Mouse (Mus musculus) left cerebral cortex, postnatal 36 days (tissue): Measurements from ENCODE around the gene Spata13. TPM values are rescaled to one million over a fixed set of nuclear protein-coding genes. Genes with fewer than 3 reads are reported as not detected.

ENCODE experiments used
- DNase-seq, 2 experiments: peaks; one replicate each; pipeline ENCODE4 v3.0.0; 2021 to 2022; ENCODE audit warnings: low spot score in 2 of 2, mixed read lengths in 1 of 2
- intact Hi-C: fragments of 180-260 bp; cut with DNase I; formaldehyde crosslinking; loops from one replicate; pipeline ENCODE4 v1.15.1; 2025
- total RNA-seq, 2 experiments: library from RNA; stranded (reverse); gene quantifications; 2 replicates each; pipeline ENCODE4 v1.2.3; 2021

Gene Spata13
- total RNA-seq, 2 experiments from 2014 or later: 10.4 to 20.6 TPM

- intact Hi-C loops: no loop called here
- no peak for DNase-seq
Measured at GRCm38 (mm10) chr14:60737202-60737611, 103.4 kb downstream of the Spata13 start.

GRCm38 (mm10) chr14:60738434-60738938, 104.7 kb downstream of the Spata13 start:
- intact Hi-C loops: no loop called here
- DNase-seq: no peak

DNA sequence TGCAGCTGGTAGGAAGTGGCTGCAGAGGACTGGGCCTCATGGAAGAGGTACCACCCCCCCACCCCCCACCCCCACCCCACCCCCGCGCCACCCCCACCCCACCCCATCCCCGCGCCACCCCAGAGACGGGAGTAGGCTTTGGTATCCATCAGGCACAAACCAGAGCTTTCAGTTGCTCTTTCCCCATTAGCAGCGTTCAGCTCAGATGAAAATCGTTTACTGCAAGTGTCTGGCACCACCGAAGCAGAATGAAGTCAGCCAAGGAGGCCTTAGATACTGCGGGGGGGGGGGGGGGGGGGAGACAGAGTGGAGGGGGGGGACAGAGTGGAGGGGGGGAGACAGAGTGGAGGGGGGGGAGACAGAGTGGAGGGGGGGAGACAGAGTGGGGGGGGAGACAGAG, 105.4 kb downstream of the Spata13 start:
- no peak for DNase-seq
- intact Hi-C loops: no loop called here

DNA sequence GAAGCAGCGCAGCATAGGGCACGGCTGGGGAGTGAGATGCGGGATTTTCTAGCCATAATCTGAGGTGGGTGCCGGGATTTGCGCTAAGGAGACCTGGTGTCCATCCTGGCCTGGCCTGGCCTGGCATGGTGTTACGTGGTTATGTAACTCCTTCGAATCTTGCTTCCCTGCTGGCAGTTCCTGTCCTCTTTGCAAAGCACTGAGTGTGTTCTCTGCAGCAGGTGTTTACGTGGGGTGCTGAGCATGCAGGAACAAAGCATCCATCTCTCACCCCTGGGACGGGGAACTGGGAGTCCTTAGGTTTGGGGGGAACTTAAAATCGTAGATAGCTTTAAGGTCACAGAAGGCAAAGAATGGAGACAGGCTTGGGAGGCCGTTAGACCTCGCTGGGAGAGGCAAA, 105.8 kb downstream of the Spata13 start:
- no peak for DNase-seq
- intact Hi-C loops: no loop called here

DNA sequence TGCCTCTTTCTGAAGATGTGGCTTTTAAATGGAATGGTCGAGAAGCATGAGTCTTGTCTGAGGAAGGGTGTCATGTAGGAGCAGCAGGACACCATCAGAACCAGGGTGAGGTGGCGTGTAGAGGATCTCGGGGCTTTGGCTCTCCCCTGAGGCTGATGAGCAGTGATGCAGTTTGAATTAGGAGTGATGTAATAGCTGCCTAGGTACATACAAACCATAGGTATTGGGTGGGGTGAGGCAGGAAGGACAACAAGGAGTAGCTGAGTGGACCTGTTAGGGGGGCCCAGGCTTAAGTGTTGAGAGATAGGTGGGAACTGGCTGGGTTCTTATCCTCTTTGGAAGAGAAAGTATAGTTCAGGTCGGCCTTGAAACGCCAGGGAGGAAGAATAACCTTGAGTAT, 106.7 kb downstream of the Spata13 start:
- intact Hi-C loops: no loop called here

DNA sequence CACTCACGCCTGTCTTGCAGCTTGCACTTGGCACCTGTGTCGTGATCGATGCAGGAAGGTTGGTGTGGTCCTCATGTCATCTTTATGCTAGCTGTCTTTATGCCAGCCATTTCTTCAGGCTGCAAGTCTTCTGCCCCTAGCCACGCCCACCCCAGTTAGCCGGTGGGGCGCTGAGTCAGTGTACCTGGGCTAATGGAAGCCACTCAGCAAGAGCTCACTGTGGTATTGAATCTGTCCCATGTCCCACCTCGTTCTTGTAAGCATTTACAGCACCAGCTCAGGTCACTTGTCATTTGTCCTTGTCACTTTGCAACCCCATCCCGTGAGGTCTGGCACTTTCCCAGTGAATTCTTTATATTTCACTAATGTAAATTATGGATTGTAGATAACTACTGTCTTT, 107.2 kb downstream of the Spata13 start:
- intact Hi-C loops: no loop called here
- no peak for DNase-seq

More for the DNA sequence above, 106.7 kb downstream of the Spata13 start:
- no peak for DNase-seq

GRCm38 (mm10) chr14:60741490-60741981, 107.7 kb downstream of the Spata13 start:
- intact Hi-C loops: no loop called here
- DNase-seq: no peak

- DNase-seq: no peak
- intact Hi-C loops: no loop called here
Measured at GRCm38 (mm10) chr14:60743681-60744080, 109.9 kb downstream of the Spata13 start.

DNA sequence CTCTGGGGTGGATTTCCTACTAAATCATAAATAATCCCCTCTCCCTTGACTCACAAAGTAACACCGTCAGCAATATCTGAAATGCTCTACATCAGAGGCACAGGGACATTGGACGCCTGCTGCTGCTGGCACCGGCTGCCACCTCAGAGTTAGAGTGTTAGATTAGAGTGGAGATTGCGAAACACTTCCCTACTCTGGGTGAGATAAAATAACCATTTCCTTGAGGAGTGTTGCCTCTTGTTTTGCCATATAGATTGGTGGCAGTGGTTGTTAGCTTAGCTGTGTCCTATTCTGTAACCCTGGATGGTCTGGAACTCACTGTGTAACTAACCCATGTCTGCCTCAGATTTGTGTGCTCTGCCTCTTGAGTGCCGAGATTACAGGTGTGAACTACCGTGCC, 111.4 kb downstream of the Spata13 start:
- intact Hi-C loops: no loop called here
- DNase-seq: no peak

GRCm38 (mm10) chr14:60746141-60746540, 112.3 kb downstream of the Spata13 start:
- intact Hi-C loops: no loop called here
- no peak for DNase-seq

GRCm38 (mm10) chr14:60747154-60747870, 113.5 kb downstream of the Spata13 start:
- intact Hi-C loops: no loop called here

GRCm38 (mm10) chr14:60749880-60750279, 116.1 kb downstream of the Spata13 start:
- no peak for DNase-seq
- intact Hi-C loops: no loop called here

More at GRCm38 (mm10) chr14:60747154-60747870, 113.5 kb downstream of the Spata13 start:
- no peak for DNase-seq

DNA sequence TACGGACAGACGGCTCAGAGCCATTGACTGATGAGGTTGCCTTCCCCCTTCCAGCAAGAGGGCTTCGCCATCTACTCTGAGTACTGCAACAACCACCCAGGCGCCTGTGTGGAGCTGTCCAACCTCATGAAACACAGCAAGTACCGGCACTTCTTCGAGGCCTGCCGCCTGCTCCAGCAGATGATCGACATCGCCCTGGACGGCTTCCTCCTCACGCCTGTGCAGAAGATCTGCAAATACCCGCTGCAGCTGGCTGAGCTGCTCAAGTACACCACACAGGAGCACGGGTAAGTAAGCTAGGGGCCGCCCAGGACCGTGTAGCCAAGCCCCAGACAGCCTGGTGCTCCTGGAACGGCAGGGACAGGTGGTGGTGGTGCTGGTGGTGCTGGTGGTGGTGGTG, 117.8 kb downstream of the Spata13 start:
- no peak for DNase-seq
- intact Hi-C loops: no loop called here

DNA sequence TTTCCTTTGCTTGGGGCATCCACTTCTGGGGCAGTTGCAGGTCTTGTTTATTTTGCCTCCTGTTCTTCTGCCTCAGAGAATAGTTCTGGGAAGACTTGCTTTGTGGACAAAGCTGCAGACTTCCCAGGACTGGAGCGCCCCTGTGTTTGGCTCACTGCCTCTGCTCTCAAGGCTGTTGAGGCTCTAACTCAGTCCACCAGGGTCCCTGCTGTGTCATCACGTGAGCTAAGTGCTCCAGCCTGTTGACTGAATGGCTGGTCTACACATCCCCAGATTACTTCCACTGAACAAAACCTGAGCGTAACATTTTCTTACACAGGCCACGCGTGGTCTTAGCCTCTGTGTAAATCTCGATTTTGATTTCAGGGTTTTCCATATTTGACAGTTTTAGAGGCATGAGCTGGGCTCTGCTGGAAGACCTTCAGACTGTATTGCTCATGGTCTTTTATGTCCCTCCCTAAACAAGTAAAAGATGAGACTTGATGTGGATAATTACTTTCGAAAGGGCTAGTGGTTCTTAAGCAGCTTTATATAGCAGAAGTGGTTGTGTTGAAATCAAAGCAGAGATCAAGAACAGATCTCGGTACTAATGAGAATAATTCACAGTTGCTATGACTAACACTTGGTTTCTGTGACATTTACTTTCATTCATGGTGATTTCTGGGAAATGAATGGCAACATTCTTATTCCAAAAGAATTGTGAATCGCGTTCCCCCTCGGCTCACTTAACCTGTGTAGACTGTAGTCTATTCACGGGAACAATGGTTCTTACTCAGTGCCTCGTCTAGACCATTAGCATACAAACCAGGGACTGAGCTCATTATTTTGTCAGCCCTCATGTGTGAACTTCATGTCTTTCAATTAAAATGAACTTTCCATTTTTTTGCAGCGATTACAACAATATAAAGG, 119.3 kb downstream of the Spata13 start:
- intact Hi-C loops: no loop called here
- DNase-seq: no peak

DNA sequence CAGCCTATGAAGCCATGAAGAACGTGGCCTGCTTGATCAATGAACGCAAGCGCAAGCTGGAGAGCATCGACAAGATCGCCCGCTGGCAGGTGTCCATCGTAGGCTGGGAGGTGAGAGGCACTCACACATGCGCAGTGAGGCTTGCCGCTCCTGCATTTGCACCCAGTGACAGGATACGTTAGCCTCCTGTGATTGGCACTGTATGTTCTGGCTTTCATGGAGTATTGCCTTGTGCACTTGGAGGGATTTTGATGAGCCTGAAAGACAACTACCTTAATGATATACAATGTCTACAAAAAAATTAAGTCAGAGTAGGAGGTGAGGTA, 120.0 kb downstream of the Spata13 start:
- no peak for DNase-seq
- intact Hi-C loops: no loop called here

- intact Hi-C loops: no loop called here
Measured at GRCm38 (mm10) chr14:60754656-60755055, 120.9 kb downstream of the Spata13 start.

DNA sequence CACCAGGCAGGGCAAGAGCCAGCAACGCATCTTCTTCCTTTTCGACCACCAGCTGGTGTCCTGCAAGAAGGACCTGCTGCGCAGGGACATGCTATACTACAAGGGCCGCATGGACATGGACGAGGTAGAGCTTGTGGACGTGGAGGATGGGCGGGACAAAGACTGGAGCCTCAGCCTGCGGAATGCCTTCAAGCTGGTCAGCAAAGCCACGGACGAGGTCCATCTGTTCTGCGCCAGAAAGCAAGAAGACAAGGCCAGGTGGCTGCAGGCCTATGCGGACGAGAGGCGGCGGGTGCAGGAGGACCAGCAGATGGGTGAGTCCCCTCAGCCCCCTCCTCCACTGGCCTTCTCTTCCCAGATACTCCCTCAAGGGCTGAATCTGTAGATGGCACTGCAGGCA, 122.5 kb downstream of the Spata13 start:
- no peak for DNase-seq
- intact Hi-C loops: no loop called here

More at GRCm38 (mm10) chr14:60754656-60755055, 120.9 kb downstream of the Spata13 start:
- DNase-seq: no peak

- intact Hi-C loops: no loop called here
- DNase-seq: no peak
Measured at GRCm38 (mm10) chr14:60757265-60757664, 123.5 kb downstream of the Spata13 start.

DNA sequence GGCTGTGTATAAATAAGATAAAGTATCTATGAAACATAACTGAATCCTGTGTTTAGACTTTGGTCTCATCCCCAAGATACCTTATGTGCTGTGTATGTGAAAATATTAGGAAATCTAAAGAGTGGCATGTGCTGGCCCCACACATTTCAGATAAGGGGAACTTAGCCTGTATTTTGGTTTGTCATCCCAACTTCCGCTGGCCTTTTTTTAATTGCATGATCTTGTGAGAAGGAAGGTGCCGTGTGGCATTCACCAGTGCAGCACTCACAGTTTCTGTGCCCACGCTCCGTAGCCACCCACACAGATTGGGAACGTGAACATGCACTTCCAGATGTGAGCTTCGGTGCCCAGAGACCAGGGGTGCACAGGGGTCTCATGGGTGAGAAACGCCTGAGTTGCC, 123.9 kb downstream of the Spata13 start:
- no peak for DNase-seq
- intact Hi-C loops: no loop called here

DNA sequence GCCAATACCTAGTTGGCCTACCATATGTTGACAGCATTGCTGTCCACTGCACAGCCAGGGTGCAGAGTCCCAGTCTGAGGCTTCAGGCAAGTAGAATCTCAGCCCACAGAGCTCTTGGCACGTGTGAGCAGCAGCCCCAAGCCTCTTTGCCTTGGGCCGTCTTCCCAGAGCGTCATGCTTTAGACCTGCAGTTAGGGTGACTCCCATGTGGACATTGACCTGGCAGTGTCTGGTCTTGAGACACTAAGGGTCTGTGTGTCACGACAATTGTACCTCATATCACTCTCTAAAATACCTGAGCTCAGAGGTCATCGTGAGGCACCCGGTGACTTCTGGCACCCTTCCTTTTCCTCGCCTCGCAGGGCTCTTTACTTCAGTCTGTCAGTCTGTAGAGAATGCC, 125.3 kb downstream of the Spata13 start:
- intact Hi-C loops: no loop called here
- no peak for DNase-seq

- intact Hi-C loops: no loop called here
- no peak for DNase-seq
Measured at GRCm38 (mm10) chr14:60761801-60762200, 128.0 kb downstream of the Spata13 start.
